8 mouse cellular contexts compared by ENCODE assay signal in genomic region chr12:83770418-83771256, GRCm38 (mm10). TPM values are rescaled to one million over a fixed set of nuclear protein-coding genes. Genes with fewer than 3 reads are reported as not detected.
DNase-seq lines count a peak whose midpoint lies in the region; ATAC-seq lines count a peak whose summit lies in the region.

No protein-coding gene starts in this region.

- no peak overlapping the region for H3K27ac ChIP-seq in embryonic facial prominence, embryonic 11.5 days (replicated peaks; ENCODE audit: low read depth, low read length)

- peak overlapping the region; percentile 17; the same call in 1 of the 2 replicates for H3K4me2 ChIP-seq in embryonic facial prominence, embryonic 11.5 days (ENCODE audit: low read depth, low read length)

- no peaks in the 10 kb centered on the region for H3K27me3 ChIP-seq in embryonic facial prominence, embryonic 11.5 days (ENCODE audit: control insufficient read depth, insufficient read depth, low read length)

- H3K36me3 ChIP-seq in embryonic facial prominence, embryonic 11.5 days (replicated peaks; ENCODE audit: control insufficient read depth, insufficient read depth, low read depth, low read length): no peaks in the 10 kb centered on the region

- DNase-seq in frontal cortex, postnatal 36 days (ENCODE audit: low spot score in 2 of 2): no peak
- DNase-seq in NIH3T3 (ENCODE audit: low read depth): peak; percentile 87
- peak; percentile 91 for DNase-seq in embryonic facial prominence, embryonic 11.5 days (ENCODE audit: low spot score)
- DNase-seq in heart, postnatal 14 days: peak; percentile 61 to 75
- DNase-seq in kidney, postnatal 36 days: peak; percentile 82 to 92
- peak; percentile 80 for DNase-seq in testis, postnatal 10 days (ENCODE audit: low spot score)

- H3K4me1 ChIP-seq in embryonic facial prominence, embryonic 11.5 days (ENCODE audit: control insufficient read depth, insufficient read depth, low read length): peaks cover 6% of the 10 kb centered on the region; the same call in 1 of the 2 replicates

- intact Hi-C loops in heart, postnatal 14 days (cut with DNase I): loop anchor here (1.0 kb wide), 1 partner anchor 57 kb away; no protein-coding TSS in a partner anchor

- H3K4me3 ChIP-seq in embryonic facial prominence, embryonic 11.5 days (ENCODE audit: low read depth, low read length): no peak overlapping the region

- H3K9me3 ChIP-seq in embryonic facial prominence, embryonic 11.5 days (replicated peaks; ENCODE audit: control insufficient read depth, low read length): no peaks in the 10 kb centered on the region

- no peak overlapping the region for H3K9ac ChIP-seq in embryonic facial prominence, embryonic 11.5 days (replicated peaks; ENCODE audit: low read length)

- ATAC-seq in frontal cortex, adult (ENCODE audit: low TSS enrichment): peak; percentile 48
- no peak for ATAC-seq in embryonic facial prominence, embryonic 11.5 days (replicated peaks; ENCODE audit: insufficient number of reproducible peaks, low FRiP score, low TSS enrichment, low read depth)
- ATAC-seq in megakaryocyte-erythroid progenitor cell, adult 5-6 weeks (replicated peaks; ENCODE audit: low FRiP score, low TSS enrichment, poor library complexity, severe bottlenecking): peak; percentile 48

- WGBS in embryonic facial prominence, embryonic 11.5 days: 5% methylated on average over 25 of the region's 25 CpGs

RNA-seq across cellular contexts. Expression of gene Papln, which starts 7.2 kb away (rescaled TPM):
- 0.06 TPM in 1 of 2 replicates, not detected in the other for polyA plus RNA-seq in embryonic facial prominence, embryonic 11.5 days (2014; fragmentation: Nextera tagmentation; extraction: Ambion mirVana)
- total RNA-seq in heart, postnatal 14 days (2021): 10 to 100 TPM; 21.8 to 24.8 TPM
- not detected in 2 replicates for total RNA-seq in megakaryocyte-erythroid progenitor cell, adult 5-6 weeks (2014; fragmentation: Nextera tagmentation)
- total RNA-seq in megakaryocyte-erythroid progenitor cell, adult 5-6 weeks (2017): not detected in 2 replicates

Comparison
In these comparisons a context has a peak if more than half of its experiments do, and no peak if none do; other contexts are left out.
1. DNase-seq: peak in NIH3T3 (single experiment), embryonic facial prominence, embryonic 11.5 days (single experiment), heart, postnatal 14 days (2 of 2), kidney, postnatal 36 days (2 of 2) and testis, postnatal 10 days (single experiment); none in frontal cortex, postnatal 36 days (0 of 2).
2. RNA of gene Papln, which starts 7.2 kb away (total RNA-seq): 21.8 to 24.8 TPM in heart, postnatal 14 days; not detected in megakaryocyte-erythroid progenitor cell, adult 5-6 weeks; every median in the first group is over 10 times any median in the second.